Mouse (Mus musculus) E14TG2a.4 (cell line): ENCODE results near the gene Elof1.

Experiments
- H3K27me3 ChIP-seq: 2 replicates; pipeline ENCODE4 v1.6.1; 2014; ENCODE audit warnings: low read length, control low read depth; ENCODE audit not compliant: insufficient read depth
- H3K36me3 ChIP-seq: 2 replicates; pipeline ENCODE4 v1.6.1; 2014; ENCODE audit warnings: low read length, control low read depth; ENCODE audit not compliant: insufficient read depth
- H3K4me1 ChIP-seq: replicated peaks from 2 replicates; pipeline ENCODE4 v1.6.1; 2014; ENCODE audit warnings: low read depth, low read length, control low read depth
- H3K4me3 ChIP-seq: replicated peaks from 2 replicates; pipeline ENCODE4 v1.5.1; 2014; ENCODE audit warnings: mild to moderate bottlenecking, low read length
- H3K9me3 ChIP-seq: 2 replicates; pipeline ENCODE4 v1.6.1; 2014; ENCODE audit warnings: low read length, control low read depth
- CTCF ChIP-seq: conservative IDR thresholded peaks from 2 replicates; pipeline ENCODE4 v1.5.1; 2014; ENCODE audit warnings: low read length
- NANOG ChIP-seq: IDR thresholded peaks from 2 replicates; pipeline ENCODE4 v1.6.1; 2014; ENCODE audit warnings: borderline replicate concordance, low read length, mixed read lengths
- POU5F1 ChIP-seq: IDR thresholded peaks from 2 replicates; pipeline ENCODE4 v1.6.1; 2014; ENCODE audit warnings: low read length, borderline replicate concordance

The Elof1 gene

DNA sequence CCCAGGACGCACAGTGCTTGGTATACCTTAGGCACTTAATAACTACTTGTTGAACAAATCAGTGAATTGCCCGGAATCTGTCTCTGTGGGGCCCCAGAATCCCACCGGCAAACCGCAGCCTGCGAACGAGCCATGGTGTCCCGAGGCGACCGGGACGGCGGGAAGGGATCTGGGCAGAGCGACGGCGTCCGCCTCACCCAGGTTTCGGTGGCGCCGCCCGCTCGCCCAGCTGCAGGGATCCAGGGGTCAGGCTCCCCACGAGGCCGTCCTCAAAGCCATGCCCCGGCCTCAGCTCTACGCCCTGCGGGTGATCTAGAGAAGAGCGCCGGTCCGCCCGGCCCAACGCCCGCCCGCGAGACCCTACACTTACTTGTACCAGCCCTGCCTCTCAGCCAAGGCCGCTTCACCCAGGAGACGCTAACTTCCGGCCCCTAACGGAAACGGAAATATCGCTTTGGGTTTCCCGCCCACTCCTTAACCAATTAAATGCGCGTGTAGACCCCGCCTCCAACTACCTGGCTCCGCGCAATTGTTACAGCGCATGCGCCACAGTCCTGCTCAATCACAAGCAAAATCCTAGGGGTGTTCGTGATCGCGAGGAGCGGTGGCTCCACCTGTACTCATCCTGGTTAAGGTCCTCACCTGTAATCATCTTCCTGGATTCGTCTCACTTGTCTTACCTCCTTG, at the start of gene Elof1:
Elof1 (minus strand) TSS at position 433 of the 687 bp plus-strand sequence.
- no peak for TF ChIP-seq POU5F1
- no peak for TF ChIP-seq NANOG
- no peak for TF ChIP-seq CTCF
- peaks cover 23% of the 10 kb centered on the region for H3K4me1 ChIP-seq
- peak within 1 kb of the TSS; percentile 93 for H3K4me3 ChIP-seq
- peaks cover 29% of the 10 kb centered on the region for H3K36me3 ChIP-seq
- peaks cover 7% of the 10 kb centered on the region; the same call in 1 of the 2 replicates for H3K27me3 ChIP-seq
- H3K9me3 ChIP-seq, result no peaks in the 10 kb centered on the region

DNA sequence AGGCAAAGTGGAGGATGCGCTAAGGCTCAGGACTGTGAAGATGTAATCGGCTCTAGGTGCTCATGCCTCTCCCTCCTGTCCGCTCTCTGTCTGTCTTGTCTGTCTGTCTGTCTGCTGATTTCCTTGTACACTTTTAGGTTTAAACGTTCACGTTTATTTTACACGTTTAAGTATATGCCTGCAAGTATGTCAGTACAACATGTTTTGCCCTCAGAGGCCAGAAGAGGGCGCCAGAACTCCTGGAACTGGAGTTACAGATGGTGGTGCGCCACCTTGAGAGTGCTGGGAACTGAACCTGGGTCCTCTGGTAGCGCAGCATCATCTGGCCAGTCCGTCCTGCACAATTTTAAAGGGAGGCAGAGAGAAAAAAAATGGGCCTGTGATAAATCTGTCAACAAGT, 49.7 kb upstream of the Elof1 start:
- TF ChIP-seq CTCF (peak; percentile 47), POU5F1 (no peak)
- no peak overlapping the region for H3K4me3 ChIP-seq
- peaks cover 20% of the 10 kb centered on the region for H3K9me3 ChIP-seq
- peaks cover 38% of the 10 kb centered on the region for H3K4me1 ChIP-seq
- no peaks in the 10 kb centered on the region for H3K36me3 ChIP-seq
- H3K27me3 ChIP-seq, result peaks cover 17% of the 10 kb centered on the region

DNA sequence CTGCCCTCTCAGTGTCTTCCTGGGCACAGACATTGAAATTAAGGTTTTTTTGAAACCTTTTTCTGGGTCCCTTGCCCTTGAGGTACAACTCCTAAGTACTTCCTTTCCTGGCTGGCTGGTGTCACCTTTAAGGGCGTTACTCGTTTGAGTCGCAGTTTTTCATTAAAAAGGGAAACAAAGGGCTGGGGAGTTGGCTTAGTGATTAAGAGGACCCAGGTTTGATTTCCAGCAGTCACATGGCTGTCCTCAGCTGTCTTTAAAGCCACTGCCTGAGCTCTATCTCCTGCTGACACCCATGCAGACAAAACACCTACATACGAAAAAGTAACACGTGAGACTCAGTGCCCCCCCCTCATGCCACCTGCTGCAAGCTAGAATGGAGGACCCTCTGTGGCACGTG, 49.0 kb upstream of the Elof1 start:
- Histone ChIP-seq H3K27me3 (peaks cover 17% of the 10 kb centered on the region), H3K4me1 (peaks cover 44% of the 10 kb centered on the region), H3K4me3 (no peak overlapping the region), H3K9me3 (peaks cover 27% of the 10 kb centered on the region), H3K36me3 (no peaks in the 10 kb centered on the region)
- TF ChIP-seq CTCF, result no peak
- no peak for TF ChIP-seq NANOG
- TF ChIP-seq POU5F1, result no peak

DNA sequence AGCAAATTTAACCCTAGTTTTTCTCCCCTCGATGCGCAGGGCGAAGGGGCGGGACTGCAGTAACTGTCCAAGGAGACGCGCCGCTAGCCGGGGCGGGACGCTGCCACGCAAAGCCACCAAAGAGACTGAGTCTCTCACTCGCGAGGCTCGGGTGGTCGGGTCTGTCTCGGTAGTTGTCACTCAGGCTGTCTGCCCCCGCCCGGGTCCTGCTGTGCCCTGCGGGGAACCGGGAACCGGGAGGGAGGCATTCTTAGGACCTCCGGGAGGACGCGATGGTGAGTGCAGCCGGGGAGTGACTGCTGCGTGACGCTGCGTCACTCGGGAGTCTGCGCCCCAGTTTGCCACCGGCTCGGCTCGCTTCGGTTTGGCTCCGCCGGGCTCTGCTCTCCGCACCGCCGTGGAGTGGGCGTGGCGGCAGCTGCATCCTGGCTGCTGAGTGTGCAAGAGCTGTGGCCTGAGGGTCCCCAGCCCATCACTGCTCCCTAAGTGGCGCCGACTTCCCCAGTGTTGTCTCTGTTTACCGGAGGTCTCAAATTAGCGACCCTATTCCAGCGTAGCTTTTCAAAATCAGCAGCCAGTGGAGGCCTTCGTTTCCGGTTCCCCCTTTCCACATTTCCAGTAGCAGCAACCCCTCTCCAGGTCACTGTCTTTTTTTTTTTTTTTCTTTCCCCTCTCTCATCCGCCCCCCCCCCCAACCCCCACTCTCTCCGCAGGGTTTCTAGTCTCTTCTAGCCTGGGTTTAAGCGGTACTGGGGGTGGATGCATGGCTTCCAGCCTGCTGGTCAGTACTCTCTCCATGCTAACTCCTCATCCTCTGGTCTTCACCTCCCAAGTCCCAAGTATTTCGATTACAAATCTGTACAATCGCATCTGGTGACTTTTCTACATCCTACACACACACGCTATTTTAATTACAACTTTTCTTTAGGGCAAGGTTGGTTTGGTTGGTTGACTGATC, 48.0 kb upstream of the Elof1 start:
- H3K9me3 ChIP-seq, result peaks cover 31% of the 10 kb centered on the region
- H3K27me3 ChIP-seq, result peaks cover 17% of the 10 kb centered on the region
- H3K4me1 ChIP-seq, result peaks cover 54% of the 10 kb centered on the region
- H3K4me3 ChIP-seq, result peak overlapping the region; percentile 84
- TF ChIP-seq NANOG (no peak), CTCF (no peak)
- H3K36me3 ChIP-seq, result no peaks in the 10 kb centered on the region

GRCm38 (mm10) chr9:22162912-22163311, 45.9 kb upstream of the Elof1 start:
- Histone ChIP-seq H3K9me3 (peaks cover 31% of the 10 kb centered on the region), H3K36me3 (peaks cover 10% of the 10 kb centered on the region), H3K4me3 (no peak overlapping the region), H3K27me3 (peaks cover 27% of the 10 kb centered on the region), H3K4me1 (peaks cover 64% of the 10 kb centered on the region)
- no peak for TF ChIP-seq CTCF
- TF ChIP-seq POU5F1, result no peak
- no peak for TF ChIP-seq NANOG

DNA sequence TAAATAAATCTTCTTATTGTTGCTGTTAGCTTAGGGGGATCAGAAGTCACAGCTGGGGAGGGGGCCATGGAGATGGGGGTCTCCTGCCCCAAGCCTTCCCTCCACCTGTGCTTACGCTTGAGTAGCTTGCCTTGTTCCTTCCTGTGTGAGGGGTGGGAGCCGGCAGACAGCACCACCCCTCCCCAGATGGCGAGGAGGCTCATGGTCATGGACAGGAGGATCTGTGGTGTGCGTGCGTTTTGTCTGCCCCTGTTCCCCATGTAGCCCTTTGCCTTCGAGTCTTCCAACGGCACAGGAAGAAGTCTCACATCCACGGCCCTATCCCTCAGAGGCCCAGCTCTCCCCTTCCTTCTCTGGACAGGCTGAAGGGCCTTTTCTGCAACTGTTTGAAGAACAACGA, 45.3 kb upstream of the Elof1 start:
- H3K9me3 ChIP-seq, result peaks cover 25% of the 10 kb centered on the region
- H3K4me3 ChIP-seq, result no peak overlapping the region
- peaks cover 11% of the 10 kb centered on the region for H3K36me3 ChIP-seq
- TF ChIP-seq POU5F1 (no peak), NANOG (no peak)
- peaks cover 33% of the 10 kb centered on the region for H3K27me3 ChIP-seq
- H3K4me1 ChIP-seq, result peaks cover 70% of the 10 kb centered on the region

GRCm38 (mm10) chr9:22161299-22161698, 44.3 kb upstream of the Elof1 start:
- Histone ChIP-seq H3K4me3 (no peak overlapping the region), H3K9me3 (peaks cover 17% of the 10 kb centered on the region)

DNA sequence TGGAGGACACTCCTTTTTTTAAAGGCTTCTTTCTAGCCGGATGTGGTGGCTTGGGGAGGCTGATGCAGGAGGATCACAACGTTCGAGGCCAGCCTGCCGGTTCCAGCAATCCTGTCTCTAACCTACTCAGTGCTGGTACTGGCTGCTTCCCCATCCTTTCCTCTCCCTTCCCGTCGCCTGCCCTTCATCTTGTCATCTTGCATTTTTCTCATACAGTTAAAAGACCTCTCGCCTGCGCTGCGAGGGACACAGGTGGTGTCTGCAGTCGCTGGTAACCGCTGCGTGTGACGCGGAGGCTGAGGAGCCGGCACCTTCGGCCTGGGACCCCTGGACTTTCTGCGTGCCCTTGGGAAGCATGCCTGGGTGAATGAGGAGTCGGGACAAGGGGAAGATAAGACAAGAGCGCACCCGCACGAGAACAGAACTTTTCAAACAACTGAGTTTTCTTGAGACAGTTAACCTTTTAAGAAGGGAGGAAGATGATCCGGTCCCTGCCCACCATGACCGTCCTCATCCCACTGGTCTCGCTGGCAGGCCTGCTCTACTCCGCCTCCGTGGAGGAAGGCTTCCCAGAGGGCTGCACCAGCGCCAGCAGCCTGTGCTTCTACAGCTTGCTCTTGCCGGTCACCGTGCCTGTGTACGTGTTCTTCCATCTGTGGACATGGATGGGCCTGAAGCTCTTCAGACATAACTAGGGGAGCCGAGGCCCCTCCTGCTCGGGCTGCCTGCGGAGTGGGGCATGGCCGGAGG, 40.7 kb upstream of the Elof1 start:
- Histone ChIP-seq H3K4me3 (peak overlapping the region; percentile 88), H3K4me1 (peaks cover 55% of the 10 kb centered on the region), H3K9me3 (peaks cover 17% of the 10 kb centered on the region), H3K36me3 (peaks cover 11% of the 10 kb centered on the region), H3K27me3 (peaks cover 20% of the 10 kb centered on the region)
- TF ChIP-seq CTCF, result no peak
- no peak for TF ChIP-seq NANOG
- TF ChIP-seq POU5F1, result no peak

More at GRCm38 (mm10) chr9:22161299-22161698, 44.3 kb upstream of the Elof1 start:
- Histone ChIP-seq H3K4me1 (peaks cover 70% of the 10 kb centered on the region), H3K36me3 (peaks cover 11% of the 10 kb centered on the region), H3K27me3 (peaks cover 34% of the 10 kb centered on the region)
- TF ChIP-seq NANOG, result no peak
- no peak for TF ChIP-seq POU5F1
- no peak for TF ChIP-seq CTCF
